Mouse (Mus musculus) lung, postnatal 14 days (tissue): ENCODE data around the gene Sh3d19.
A peak's percentile ranks its signal among the peaks of the same experiment; 100 is the strongest.

Experiments used
- DNase-seq: peaks from one replicate; pipeline ENCODE4 v3.0.0; 2021

Sh3d19 gene

GRCm38 (mm10) chr3:85970742-85971598 lies at the start of gene Sh3d19:
Sh3d19 (plus strand) TSS chr3:85971109.
- peak; percentile 87 for DNase-seq

DNA sequence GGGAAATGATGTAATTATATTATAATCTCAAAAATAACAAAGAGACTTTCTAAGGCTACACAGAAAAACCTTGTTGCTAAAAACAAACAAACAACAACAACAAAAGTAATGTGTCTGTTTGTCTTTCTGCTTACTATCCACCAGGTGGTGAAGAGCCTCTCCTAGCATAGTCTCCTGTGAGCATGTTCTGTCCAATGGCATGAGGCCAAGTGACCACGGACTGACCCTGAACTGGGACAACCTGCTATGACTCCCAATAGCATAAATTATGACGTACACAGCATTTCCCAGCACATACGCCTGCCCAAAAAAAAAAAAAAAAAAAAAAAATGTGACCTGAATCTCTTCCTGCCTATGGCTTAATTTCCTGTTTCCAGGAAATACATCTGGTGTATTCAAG lies 48.6 kb upstream of the Sh3d19 start:
- DNase-seq: peak; percentile 52

GRCm38 (mm10) chr3:85923343-85923742 lies 47.6 kb upstream of the Sh3d19 start:
- no peak for DNase-seq

DNA sequence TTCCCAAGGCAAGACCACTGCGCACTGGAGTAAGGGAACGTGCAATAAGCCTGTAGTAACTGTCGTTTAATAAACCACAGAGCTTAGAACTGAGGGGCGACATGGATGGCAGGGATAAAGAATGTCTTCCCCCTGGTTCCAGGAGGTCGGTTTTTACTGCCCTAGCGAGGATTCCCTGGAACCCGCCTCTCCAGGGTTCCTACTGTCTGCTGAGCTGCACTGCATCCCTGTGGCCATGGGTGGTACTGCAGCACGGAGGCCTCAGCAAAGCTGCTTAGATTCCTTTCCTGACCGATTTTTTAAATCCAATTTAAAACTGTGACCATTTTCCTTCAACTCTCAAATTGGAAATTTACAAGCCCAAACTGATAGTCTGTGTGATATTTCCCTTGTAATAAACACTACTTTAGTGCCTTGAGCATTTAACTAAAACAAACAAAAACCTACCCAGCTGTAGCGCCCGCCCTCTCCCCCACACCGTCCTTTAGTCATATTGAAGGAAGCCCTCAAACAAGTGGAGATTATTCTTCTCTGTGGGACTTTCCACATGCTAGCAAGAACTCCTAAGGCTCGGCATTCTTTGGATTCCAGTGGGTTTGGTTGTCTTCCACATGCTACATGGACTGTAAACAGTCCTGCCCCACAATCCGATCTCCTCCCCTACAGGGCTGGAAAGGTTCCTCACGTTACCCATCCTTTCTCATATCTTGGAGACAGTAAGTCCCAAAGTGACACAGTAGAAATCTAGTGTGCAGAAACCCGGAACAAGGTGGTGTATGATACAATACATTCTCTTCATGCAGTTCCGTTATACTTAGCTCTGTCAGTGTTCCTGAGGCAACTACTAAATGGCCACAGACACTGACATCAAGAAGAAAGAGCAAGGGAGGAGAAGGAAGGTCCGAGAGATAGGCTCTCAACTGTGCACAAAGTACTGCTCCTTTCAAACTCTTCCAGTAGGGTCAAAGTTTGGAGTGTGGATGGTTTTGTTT lies 46.7 kb upstream of the Sh3d19 start:
- peak; percentile 89 for DNase-seq

DNA sequence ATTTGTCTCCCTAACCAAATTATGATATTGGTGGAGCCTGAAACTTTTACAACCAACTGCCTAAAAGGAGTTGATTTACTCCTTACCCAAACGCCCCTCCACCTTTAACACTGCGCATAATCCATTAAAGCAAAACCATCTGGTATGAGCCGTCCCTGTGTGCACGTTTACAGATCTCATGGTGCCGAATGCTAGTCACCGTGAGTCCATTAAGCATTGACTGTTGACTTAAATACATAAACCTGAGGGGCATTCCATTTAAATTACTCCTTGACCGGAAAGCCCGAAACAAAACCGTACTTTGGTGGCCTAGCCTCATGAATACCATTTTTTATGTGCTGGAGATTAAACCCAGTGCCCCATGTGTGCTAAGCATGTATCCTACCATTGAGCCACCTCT lies 43.6 kb upstream of the Sh3d19 start:
- DNase-seq: no peak

GRCm38 (mm10) chr3:85928140-85928611 lies 42.7 kb upstream of the Sh3d19 start:
- DNase-seq: no peak

DNA sequence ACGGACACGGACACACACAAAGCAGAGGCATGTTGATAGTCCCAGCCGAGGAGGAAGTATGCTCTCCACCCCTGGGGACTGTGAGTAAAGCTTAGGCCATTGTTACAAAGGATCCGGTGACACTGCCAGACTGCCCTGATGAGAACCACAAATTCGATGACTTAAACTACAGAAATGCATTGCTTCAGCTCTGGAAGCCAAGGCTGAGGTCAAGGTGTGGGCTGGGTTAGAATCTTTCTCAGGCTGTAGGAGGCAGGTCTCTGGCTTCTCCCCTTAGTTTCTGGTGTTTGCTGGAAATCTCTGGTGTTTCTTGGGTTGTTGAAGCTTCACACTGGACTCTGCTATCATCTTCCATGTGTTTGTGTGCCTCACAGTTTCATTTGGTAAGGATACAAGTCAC lies 41.2 kb upstream of the Sh3d19 start:
- no peak for DNase-seq

- DNase-seq: no peak
Observed at GRCm38 (mm10) chr3:85930671-85931255, 40.1 kb upstream of the Sh3d19 start.

- no peak for DNase-seq
Observed at GRCm38 (mm10) chr3:85931859-85932258, 39.0 kb upstream of the Sh3d19 start.

DNA sequence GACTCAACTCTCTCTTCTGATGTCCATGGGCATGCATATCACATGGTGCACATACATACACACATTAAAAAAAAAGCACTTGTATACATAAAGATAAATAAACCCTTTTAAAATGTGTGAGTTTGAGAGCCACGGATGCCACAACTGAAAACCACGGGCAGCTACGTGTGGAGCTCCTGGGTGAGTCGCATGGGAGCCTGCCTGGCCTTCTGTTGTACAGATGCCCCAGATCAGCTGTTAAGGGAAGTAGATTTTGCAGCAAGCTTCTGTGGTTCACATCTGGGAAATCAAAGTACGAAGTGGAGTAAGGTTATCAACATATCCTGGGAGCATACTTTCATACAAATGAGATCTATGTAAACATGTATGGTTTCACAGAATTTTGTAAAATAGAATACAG lies 37.3 kb upstream of the Sh3d19 start:
- DNase-seq: no peak

- DNase-seq: no peak
Observed at GRCm38 (mm10) chr3:85950914-85951313, 20.0 kb upstream of the Sh3d19 start.

DNA sequence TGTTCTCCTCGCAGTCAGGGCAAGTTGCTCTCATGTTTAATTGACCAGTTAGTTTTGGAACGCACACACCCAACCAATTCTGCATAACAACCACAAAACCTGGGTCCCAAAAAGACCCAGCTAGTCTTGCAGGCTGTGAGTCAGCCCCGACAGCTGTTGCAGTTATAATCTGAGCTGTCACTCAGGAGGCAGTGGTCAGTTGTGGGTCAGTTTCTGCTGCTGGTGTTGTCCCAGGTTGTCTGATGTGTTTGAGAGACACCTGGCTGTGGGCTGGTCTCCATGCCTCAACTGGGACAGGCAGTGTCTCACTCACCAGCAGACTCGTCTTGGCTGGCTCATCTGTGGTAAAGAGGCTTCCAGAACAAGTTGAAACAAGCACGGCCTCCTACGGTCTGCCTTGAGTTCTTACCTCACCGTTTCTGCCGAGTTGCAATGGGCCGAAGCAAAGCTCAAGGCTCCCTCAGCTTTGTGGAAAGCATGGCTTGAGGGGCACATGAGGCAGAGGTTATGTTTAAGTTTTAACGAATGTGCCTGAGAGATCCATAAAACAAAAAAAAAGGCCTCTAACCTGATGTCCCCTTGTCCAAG lies 18.1 kb upstream of the Sh3d19 start:
- DNase-seq: no peak

- DNase-seq: no peak
Observed at GRCm38 (mm10) chr3:85955269-85955668, 15.6 kb upstream of the Sh3d19 start.

- DNase-seq: no peak
Observed at GRCm38 (mm10) chr3:85955704-85956103, 15.2 kb upstream of the Sh3d19 start.

DNA sequence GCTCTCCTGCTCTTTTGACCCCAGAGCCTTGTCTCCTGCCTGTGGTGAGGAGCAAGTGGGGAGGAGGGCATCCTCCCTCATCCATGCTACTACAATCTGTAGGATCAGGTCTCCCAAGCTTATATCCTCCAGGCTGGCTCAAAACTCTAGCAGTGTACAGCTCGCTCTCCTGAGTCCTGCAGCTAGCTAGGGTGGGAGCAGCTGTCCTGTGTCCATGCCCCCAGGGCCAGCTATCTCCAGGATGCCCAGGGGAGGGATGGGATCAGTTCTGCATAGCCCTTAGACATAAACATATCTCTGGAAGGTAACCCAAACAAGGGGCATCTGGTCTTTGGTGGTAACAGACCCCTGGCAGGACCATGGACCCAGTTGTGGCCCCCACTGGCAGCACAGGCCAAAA lies 11.2 kb upstream of the Sh3d19 start:
- DNase-seq: no peak

- peak; percentile 61 for DNase-seq
Observed at GRCm38 (mm10) chr3:85961134-85961533, 9.8 kb upstream of the Sh3d19 start.

- DNase-seq: no peak
Observed at GRCm38 (mm10) chr3:85965479-85965878, 5.4 kb upstream of the Sh3d19 start.

DNA sequence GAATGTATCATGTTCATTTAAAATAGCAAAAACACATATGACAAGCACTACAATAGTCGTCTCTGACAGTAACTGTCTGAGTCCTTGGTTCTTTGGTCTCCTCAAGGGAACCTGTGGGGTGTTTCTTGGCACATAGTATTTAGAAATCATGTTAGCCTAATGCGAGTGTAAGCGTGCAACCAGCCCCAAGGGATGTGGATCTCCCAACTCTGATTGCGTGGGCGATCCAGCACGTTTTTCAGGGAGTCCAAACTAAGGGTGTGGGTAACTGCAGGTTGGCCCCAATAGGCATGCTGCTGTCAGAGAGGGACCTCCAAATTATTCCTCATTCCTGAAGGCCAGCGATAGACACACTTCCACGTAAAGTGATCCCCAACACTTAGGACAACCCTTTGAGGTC lies 1.9 kb upstream of the Sh3d19 start:
- DNase-seq: no peak

DNA sequence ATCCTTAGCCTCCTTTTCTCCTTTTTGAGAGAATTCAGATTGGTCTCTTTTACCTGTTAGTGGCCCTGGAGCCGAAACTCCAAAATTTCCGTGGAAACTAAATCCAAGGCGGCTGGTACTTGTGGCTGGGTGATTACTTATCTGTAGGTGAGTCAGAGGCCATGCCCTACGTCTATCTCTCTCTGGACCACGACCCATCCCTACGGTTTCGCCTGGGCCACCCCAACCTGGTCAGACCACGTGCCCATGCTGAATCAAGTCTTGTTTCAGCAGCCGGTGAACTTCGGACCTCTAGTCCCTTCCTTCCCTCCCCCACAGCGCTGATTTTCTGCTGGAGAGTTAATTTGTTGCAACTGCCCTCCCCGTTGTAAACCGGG lies 678 bp downstream of the Sh3d19 start:
- DNase-seq: peak; percentile 16

DNA sequence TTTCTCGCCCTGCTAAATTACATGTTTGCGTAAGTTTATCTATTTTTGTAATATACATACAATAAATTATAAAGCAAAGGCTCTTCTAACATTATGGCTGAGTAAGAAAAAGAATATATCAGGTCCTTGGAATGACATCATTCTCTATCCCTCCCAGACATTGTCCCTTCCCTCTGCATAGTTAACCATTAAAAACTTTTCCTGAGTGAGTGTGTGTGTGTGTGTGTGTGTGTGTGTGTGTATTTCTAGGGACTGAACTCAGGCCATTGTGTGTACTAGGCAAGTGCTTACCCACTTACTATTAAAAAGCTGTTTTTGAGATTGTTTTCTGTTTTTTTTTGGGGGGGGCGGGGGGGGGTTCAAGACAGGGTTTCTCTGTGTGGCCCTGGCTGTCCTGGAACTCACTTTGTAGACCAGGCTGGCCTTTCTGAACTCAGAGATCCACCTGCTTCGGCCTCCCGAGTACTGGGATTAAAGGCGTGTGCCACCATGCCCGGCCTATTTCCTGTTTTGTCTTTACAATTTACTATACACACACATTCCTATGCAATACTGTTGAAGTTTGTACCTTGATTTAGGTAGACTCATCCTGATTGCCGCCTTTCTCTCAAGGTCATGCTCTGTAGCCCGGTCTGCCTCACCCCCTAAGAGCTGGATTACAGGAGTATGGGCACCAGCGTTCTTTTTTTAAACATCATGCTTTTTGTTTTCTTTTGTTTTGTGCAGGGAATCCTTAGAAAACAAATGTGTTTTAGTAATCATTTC lies 2.6 kb downstream of the Sh3d19 start:
- no peak for DNase-seq

GRCm38 (mm10) chr3:85974451-85974850 lies 3.5 kb downstream of the Sh3d19 start:
- no peak for DNase-seq

DNA sequence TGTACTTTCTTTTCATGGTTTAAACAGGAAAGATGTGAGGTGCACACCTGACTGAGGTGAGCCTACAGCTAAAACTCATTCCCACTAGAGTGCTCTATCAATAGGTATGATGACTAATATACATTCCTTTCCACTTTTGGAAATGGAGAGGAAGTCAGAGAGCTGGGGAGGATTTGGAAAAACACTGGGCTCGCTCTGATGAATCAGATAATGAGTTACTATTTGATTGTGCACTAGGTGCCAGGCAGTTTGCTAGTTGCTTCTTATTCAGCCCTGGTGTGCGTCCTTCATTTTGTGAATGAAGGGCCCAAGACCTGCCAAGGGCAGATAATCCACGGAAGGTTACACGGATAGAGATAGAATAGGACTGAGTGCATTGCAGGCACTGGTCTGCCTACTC lies 9.1 kb downstream of the Sh3d19 start:
- no peak for DNase-seq
